Mouse (Mus musculus): ENCODE data around the gene Ten1. TPM values are rescaled to one million over a fixed set of nuclear protein-coding genes. Genes with fewer than 3 reads are reported as not detected.

Ten1 gene
- 44.2 and 50.0 TPM in 2 replicates for polyA plus RNA-seq (2012; rRNA removed)
- polyA plus RNA-seq (2014; fragmentation: Nextera tagmentation; extraction: Ambion mirVana), result 67.4 and 70.5 TPM in 2 replicates

GRCm38 (mm10) chr11:116198639-116199531, at the start of gene Ten1, which contains the start of gene Acox1:
Gene Ten1, plus strand, starts transcription at chr11:116198855.
Gene Acox1, minus strand, starts transcription at chr11:116199045.
- under 1% methylated on average over 51 of the region's 62 CpGs for WGBS
- peak; percentile 33; the same call in 1 of the 2 replicates for TF ChIP-seq POLR2A (IDR thresholded peaks at IDR 0.05; ENCODE audit: borderline replicate concordance, extremely low read depth, insufficient read depth, insufficient read length)
- peak within 1 kb of the TSS; percentile 83 for H3K27ac ChIP-seq (replicated peaks; ENCODE audit: low read depth, low read length)
- peaks cover 21% of the 10 kb centered on the region for H3K36me3 ChIP-seq (ENCODE audit: control insufficient read depth, insufficient read depth, low read length)
- H3K27me3 ChIP-seq (ENCODE audit: control insufficient read depth, insufficient read depth, low read length), result no peaks in the 10 kb centered on the region
- H3K9ac ChIP-seq (ENCODE audit: low read depth, low read length, severe bottlenecking), result peak within 1 kb of the TSS; percentile 81
- peaks cover 9% of the 10 kb centered on the region for H3K4me1 ChIP-seq (ENCODE audit: control insufficient read depth, insufficient read depth, low read length)
- ATAC-seq (ENCODE audit: low FRiP score, low read depth) (peak; percentile 98), DNase-seq (ENCODE audit: low spot score) (peak; percentile 95)
- H3K4me2 ChIP-seq (replicated peaks; ENCODE audit: low read depth, low read length, severe bottlenecking), result peak within 1 kb of the TSS; percentile 45
- no peaks in the 10 kb centered on the region for H3K9me3 ChIP-seq (ENCODE audit: control insufficient read depth, low read length)
- peak within 1 kb of the TSS; percentile 66 for H3K4me3 ChIP-seq (replicated peaks; ENCODE audit: low read length)

- H3K27me3 ChIP-seq (ENCODE audit: control insufficient read depth, insufficient read depth, low read length), result no peaks in the 10 kb centered on the region
- H3K36me3 ChIP-seq (ENCODE audit: control insufficient read depth, insufficient read depth, low read length), result peaks cover 99% of the 10 kb centered on the region
- WGBS, result 75% methylated on average over 6 of the region's 6 CpGs
- H3K9me3 ChIP-seq (ENCODE audit: control insufficient read depth, low read length), result no peaks in the 10 kb centered on the region
- ATAC-seq (ENCODE audit: low FRiP score, low read depth) (no peak), DNase-seq (ENCODE audit: low spot score) (no peak)
- TF ChIP-seq POLR2A (IDR thresholded peaks at IDR 0.05; ENCODE audit: borderline replicate concordance, extremely low read depth, insufficient read depth, insufficient read length), result no peak
- no peak overlapping the region for H3K4me2 ChIP-seq (replicated peaks; ENCODE audit: low read depth, low read length, severe bottlenecking)
- H3K9ac ChIP-seq (ENCODE audit: low read depth, low read length, severe bottlenecking), result no peak overlapping the region
- no peaks in the 10 kb centered on the region for H3K4me1 ChIP-seq (ENCODE audit: control insufficient read depth, insufficient read depth, low read length)
- no peak overlapping the region for H3K27ac ChIP-seq (replicated peaks; ENCODE audit: low read depth, low read length)
- H3K4me3 ChIP-seq (replicated peaks; ENCODE audit: low read length), result no peak overlapping the region
These were observed 49.3 kb upstream of the Ten1 start for GRCm38 (mm10) chr11:116149341-116149740.

- no peak for TF ChIP-seq POLR2A (IDR thresholded peaks at IDR 0.05; ENCODE audit: borderline replicate concordance, extremely low read depth, insufficient read depth, insufficient read length)
- Histone ChIP-seq H3K27ac (replicated peaks; ENCODE audit: low read depth, low read length) (no peak overlapping the region), H3K36me3 (ENCODE audit: control insufficient read depth, insufficient read depth, low read length) (peaks cover 99% of the 10 kb centered on the region), H3K27me3 (ENCODE audit: control insufficient read depth, insufficient read depth, low read length) (no peaks in the 10 kb centered on the region), H3K4me1 (ENCODE audit: control insufficient read depth, insufficient read depth, low read length) (no peaks in the 10 kb centered on the region), H3K4me2 (replicated peaks; ENCODE audit: low read depth, low read length, severe bottlenecking) (no peak overlapping the region), H3K9ac (ENCODE audit: low read depth, low read length, severe bottlenecking) (no peak overlapping the region), H3K4me3 (replicated peaks; ENCODE audit: low read length) (no peak overlapping the region), H3K9me3 (ENCODE audit: control insufficient read depth, low read length) (no peaks in the 10 kb centered on the region)
- no peak for DNase-seq (ENCODE audit: low spot score)
- WGBS, result 97% methylated on average over 2 of the region's 2 CpGs
- ATAC-seq (ENCODE audit: low FRiP score, low read depth), result no peak
These were observed 47.7 kb upstream of the Ten1 start for GRCm38 (mm10) chr11:116150960-116151359.

- no peak overlapping the region for H3K4me3 ChIP-seq (replicated peaks; ENCODE audit: low read length)
- TF ChIP-seq POLR2A (IDR thresholded peaks at IDR 0.05; ENCODE audit: borderline replicate concordance, extremely low read depth, insufficient read depth, insufficient read length), result no peak
- no peak for ATAC-seq (ENCODE audit: low FRiP score, low read depth)
- H3K4me1 ChIP-seq (ENCODE audit: control insufficient read depth, insufficient read depth, low read length), result peaks cover 2% of the 10 kb centered on the region; the same call in 1 of the 2 replicates
- H3K27ac ChIP-seq (replicated peaks; ENCODE audit: low read depth, low read length), result no peak overlapping the region
- WGBS, result 53% methylated on average over 12 of the region's 12 CpGs
- peaks cover 66% of the 10 kb centered on the region for H3K36me3 ChIP-seq (ENCODE audit: control insufficient read depth, insufficient read depth, low read length)
- DNase-seq (ENCODE audit: low spot score), result peak; percentile 32
- no peaks in the 10 kb centered on the region for H3K9me3 ChIP-seq (ENCODE audit: control insufficient read depth, low read length)
- no peaks in the 10 kb centered on the region for H3K27me3 ChIP-seq (ENCODE audit: control insufficient read depth, insufficient read depth, low read length)
- no peak overlapping the region for H3K9ac ChIP-seq (ENCODE audit: low read depth, low read length, severe bottlenecking)
- H3K4me2 ChIP-seq (replicated peaks; ENCODE audit: low read depth, low read length, severe bottlenecking), result no peak overlapping the region
These were observed 37.3 kb upstream of the Ten1 start for GRCm38 (mm10) chr11:116161312-116161711.

GRCm38 (mm10) chr11:116162146-116162545, 36.5 kb upstream of the Ten1 start:
- H3K27ac ChIP-seq (replicated peaks; ENCODE audit: low read depth, low read length), result no peak overlapping the region

More at GRCm38 (mm10) chr11:116162146-116162545, 36.5 kb upstream of the Ten1 start:
- Histone ChIP-seq H3K4me3 (replicated peaks; ENCODE audit: low read length) (no peak overlapping the region), H3K9me3 (ENCODE audit: control insufficient read depth, low read length) (no peaks in the 10 kb centered on the region), H3K9ac (ENCODE audit: low read depth, low read length, severe bottlenecking) (no peak overlapping the region), H3K36me3 (ENCODE audit: control insufficient read depth, insufficient read depth, low read length) (peaks cover 57% of the 10 kb centered on the region), H3K4me1 (ENCODE audit: control insufficient read depth, insufficient read depth, low read length) (peaks cover 10% of the 10 kb centered on the region), H3K4me2 (replicated peaks; ENCODE audit: low read depth, low read length, severe bottlenecking) (no peak overlapping the region), H3K27me3 (ENCODE audit: control insufficient read depth, insufficient read depth, low read length) (no peaks in the 10 kb centered on the region)
- peak; percentile 28; the same call in 1 of the 2 replicates for ATAC-seq (ENCODE audit: low FRiP score, low read depth)
- TF ChIP-seq POLR2A (IDR thresholded peaks at IDR 0.05; ENCODE audit: borderline replicate concordance, extremely low read depth, insufficient read depth, insufficient read length), result no peak
- no peak for DNase-seq (ENCODE audit: low spot score)
- WGBS, result 72% methylated on average over 10 of the region's 10 CpGs

Measured in limb, embryonic 14.5 days (tissue).